Mouse (Mus musculus) bone marrow macrophage, adult 2 months (primary cell): ENCODE results near the gene Pigl.

Source experiments
- CTCF ChIP-seq: IDR thresholded peaks from 2 replicates; pipeline ENCODE4 v1.5.1; 2012; ENCODE audit warnings: low read depth, mild to moderate bottlenecking, low read length, moderate library complexity
- POLR2A ChIP-seq: IDR thresholded peaks from 2 replicates; pipeline ENCODE4 v1.6.1; 2012; ENCODE audit warnings: mild to moderate bottlenecking, low read depth, low read length, borderline replicate concordance

DNA sequence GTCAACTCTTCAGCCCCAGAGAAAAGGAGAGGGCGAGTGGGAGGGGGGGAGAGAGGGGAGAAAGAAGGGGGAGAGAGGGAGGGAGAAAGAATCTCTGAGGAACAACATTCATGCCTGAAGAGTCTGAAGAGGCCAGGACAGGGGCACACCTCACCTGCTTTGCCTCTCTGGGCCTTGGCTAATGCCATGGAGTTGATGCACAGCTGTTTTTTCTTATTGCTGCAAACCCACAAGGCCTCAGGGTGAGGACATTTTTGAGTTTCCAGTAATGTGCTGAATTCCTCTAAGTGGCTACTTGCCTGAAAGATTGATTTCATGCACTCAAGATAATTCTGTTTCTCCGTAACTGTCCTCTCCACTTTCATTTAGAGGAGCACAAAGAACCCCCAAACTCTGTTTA, 99.9 kb downstream of the Pigl start:
- no peak for TF ChIP-seq CTCF
- TF ChIP-seq POLR2A = no peak
